Mouse (Mus musculus): ENCODE data around the gene Hmgb2. TPM values are rescaled to one million over a fixed set of nuclear protein-coding genes. Genes with fewer than 3 reads are reported as not detected.

Hmgb2 gene
- total and polyA plus RNA-seq, 3 experiments: 144 to 241 (median 165) TPM

DNA sequence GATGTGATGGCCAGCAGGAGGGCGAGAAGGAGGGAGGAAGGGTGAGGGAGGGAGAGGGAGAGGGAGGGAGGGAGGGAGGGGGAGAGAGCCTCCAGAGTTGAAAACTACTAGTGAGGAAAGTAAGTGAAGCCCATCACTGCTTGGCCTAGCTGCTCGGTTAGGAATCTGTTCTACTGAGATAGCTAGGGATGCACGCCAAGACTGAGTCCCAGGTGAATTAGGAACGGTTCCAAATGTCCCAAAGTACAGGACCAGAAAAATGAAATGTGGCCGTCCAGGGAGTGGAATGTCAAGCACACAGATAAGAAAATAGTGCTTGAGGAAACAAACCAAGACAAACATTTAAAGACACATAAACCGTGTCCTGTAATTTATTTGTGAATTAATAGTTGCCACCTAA lies 53.3 kb downstream of the Hmgb2 start:
- Histone ChIP-seq H3K79me2 (replicated peaks; ENCODE audit: control insufficient read depth, extremely low read depth, insufficient read depth, poor library complexity, severe bottlenecking) (no peaks in the 10 kb centered on the region), H3K4me2 (ENCODE audit: insufficient read depth, low read depth, poor library complexity, severe bottlenecking) (no peak overlapping the region), H3K27me3 (replicated peaks) (no peaks in the 10 kb centered on the region), H3K36me3 (replicated peaks in 1 of 2; ENCODE audit: control insufficient read depth in 1 of 2, insufficient read depth in 1 of 2, low read length in 1 of 2) (peaks cover 19 to 60% of the 10 kb centered on the region in 2 experiments), H3K27ac (ENCODE audit: insufficient read depth, low read depth) (no peak overlapping the region), H3K4me3 (replicated peaks in 1 of 3; ENCODE audit: low read depth in 2 of 3, low read length in 2 of 3, poor library complexity in 1 of 3) (no peak overlapping the region), H3K4me1 (ENCODE audit: control insufficient read depth in 1 of 2, insufficient read depth in 2 of 2) (peaks cover 0 to 2% of the 10 kb centered on the region in 2 experiments; a peak in 1 of 4 replicates), H3K9ac (ENCODE audit: insufficient read depth, low read depth) (no peak overlapping the region), H3K9me3 (replicated peaks; ENCODE audit: low read length) (no peaks in the 10 kb centered on the region)
- DNase-seq (ENCODE audit: extremely low read depth): no peak
- dilution Hi-C loops (cut with MboI; ENCODE audit: extremely low pct_ligation_motif_present, extremely low pct_unique_long_range_greater_than_20kb, low sequenced_read_pairs): no loop called here
- TF ChIP-seq USF2 (conservative IDR thresholded peaks at IDR 0.05; ENCODE audit: low read depth, low read length): no peak
- TF ChIP-seq MAZ (IDR thresholded peaks at IDR 0.05; ENCODE audit: low read depth, low read length): no peak
- TF ChIP-seq SIN3A (IDR thresholded peaks at IDR 0.05; ENCODE audit: low read length): no peak
- TF ChIP-seq SMC3 (IDR thresholded peaks at IDR 0.05; ENCODE audit: low read depth, low read length): no peak
- no peak for TF ChIP-seq POLR2A (IDR thresholded peaks at IDR 0.05; ENCODE audit: low read depth, low read length)
- no peak for TF ChIP-seq MAX (IDR thresholded peaks at IDR 0.05; ENCODE audit: low read length)
- TF ChIP-seq RAD21 (IDR thresholded peaks at IDR 0.05; ENCODE audit: low read depth, low read length): no peak
- TF ChIP-seq ZC3H11A (IDR thresholded peaks at IDR 0.05; ENCODE audit: low read depth, low read length): no peak
- TF ChIP-seq TBP (conservative IDR thresholded peaks at IDR 0.05; ENCODE audit: low read depth, low read length): no peak
- TF ChIP-seq KAT2A (IDR thresholded peaks at IDR 0.05; ENCODE audit: insufficient replicate concordance, low read length): no peak
- in situ Hi-C loops (cut with MboI; ENCODE audit: low pct_ligation_motif_present, low pct_unique_long_range_greater_than_20kb, low sequenced_read_pairs): no loop called here

Other genes starting within 250 kb of the Hmgb2 start
- gene Hand2, start 190.9 kb upstream of the Hmgb2 start, total RNA-seq (2012; rRNA removed): not detected in 2 replicates
- not detected in 2 replicates for gene Hand2, start 190.9 kb upstream of the Hmgb2 start, total RNA-seq (2014; rRNA removed)
- not detected in 2 replicates for gene Hand2, start 190.9 kb upstream of the Hmgb2 start, polyA plus RNA-seq (2012; ENCODE audit: insufficient read length, low read depth)
- gene Scrg1, start 56.0 kb upstream of the Hmgb2 start, total RNA-seq (2012; rRNA removed): not detected in 2 replicates
- not detected in 2 replicates for gene Scrg1, start 56.0 kb upstream of the Hmgb2 start, total RNA-seq (2014; rRNA removed)
- not detected in 2 replicates for gene Scrg1, start 56.0 kb upstream of the Hmgb2 start, polyA plus RNA-seq (2012; ENCODE audit: insufficient read length, low read depth)
- gene Sap30, start 24.0 kb upstream of the Hmgb2 start, total RNA-seq (2012; rRNA removed): 37.1 and 38.1 TPM in 2 replicates
- gene Sap30, start 24.0 kb upstream of the Hmgb2 start, total RNA-seq (2014; rRNA removed): 82.6 and 93.5 TPM in 2 replicates
- gene Sap30, start 24.0 kb upstream of the Hmgb2 start, polyA plus RNA-seq (2012; ENCODE audit: insufficient read length, low read depth): 33.9 and 39.6 TPM in 2 replicates
- gene Galnt7, start 141.1 kb downstream of the Hmgb2 start, total RNA-seq (2012; rRNA removed): 25.5 and 26.7 TPM in 2 replicates
- gene Galnt7, start 141.1 kb downstream of the Hmgb2 start, total RNA-seq (2014; rRNA removed): 32.7 and 37.6 TPM in 2 replicates
- gene Galnt7, start 141.1 kb downstream of the Hmgb2 start, polyA plus RNA-seq (2012; ENCODE audit: insufficient read length, low read depth): 33.5 and 37.3 TPM in 2 replicates